Mouse (Mus musculus) left cerebral cortex, adult 11 months (tissue): ENCODE data around the gene Atg4d.
"Not testable (repeated sequence)": the region's sequence is repeated elsewhere in the genome, so short reads cannot be mapped to it uniquely, and the experiment has no call there.

Source experiments
- DNase-seq: peaks from one replicate; pipeline ENCODE4 v3.0.0; 2022; ENCODE audit warnings: low spot score

The Atg4d gene

GRCm38 (mm10) chr9:21265000-21265561, at the start of gene Atg4d:
TSS of gene Atg4d (plus strand) at chr9:21265293.
- peak; percentile 96 for DNase-seq

- DNase-seq, result no peak
These were observed 48.8 kb upstream of the Atg4d start for GRCm38 (mm10) chr9:21216050-21216841.

DNA sequence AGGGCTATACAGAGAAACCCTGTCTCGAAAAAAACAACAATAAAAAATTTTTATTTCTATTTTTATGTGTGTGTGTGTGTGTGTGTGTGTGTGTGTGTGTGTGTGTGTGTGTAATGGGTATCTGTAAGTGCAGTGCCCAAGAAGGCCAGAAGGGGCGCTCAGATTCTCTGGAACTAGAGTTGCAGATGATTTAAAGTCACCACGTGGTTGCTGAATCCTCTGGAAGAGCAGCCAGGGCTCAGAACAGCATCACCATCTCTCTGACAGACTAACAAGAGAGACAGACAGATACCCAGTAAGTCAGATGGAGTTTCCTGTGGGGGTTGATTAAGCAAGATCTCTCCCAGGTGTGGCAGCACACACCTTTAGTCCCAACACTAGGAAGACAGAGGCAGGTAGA, 45.3 kb upstream of the Atg4d start:
- DNase-seq, result no peak

DNA sequence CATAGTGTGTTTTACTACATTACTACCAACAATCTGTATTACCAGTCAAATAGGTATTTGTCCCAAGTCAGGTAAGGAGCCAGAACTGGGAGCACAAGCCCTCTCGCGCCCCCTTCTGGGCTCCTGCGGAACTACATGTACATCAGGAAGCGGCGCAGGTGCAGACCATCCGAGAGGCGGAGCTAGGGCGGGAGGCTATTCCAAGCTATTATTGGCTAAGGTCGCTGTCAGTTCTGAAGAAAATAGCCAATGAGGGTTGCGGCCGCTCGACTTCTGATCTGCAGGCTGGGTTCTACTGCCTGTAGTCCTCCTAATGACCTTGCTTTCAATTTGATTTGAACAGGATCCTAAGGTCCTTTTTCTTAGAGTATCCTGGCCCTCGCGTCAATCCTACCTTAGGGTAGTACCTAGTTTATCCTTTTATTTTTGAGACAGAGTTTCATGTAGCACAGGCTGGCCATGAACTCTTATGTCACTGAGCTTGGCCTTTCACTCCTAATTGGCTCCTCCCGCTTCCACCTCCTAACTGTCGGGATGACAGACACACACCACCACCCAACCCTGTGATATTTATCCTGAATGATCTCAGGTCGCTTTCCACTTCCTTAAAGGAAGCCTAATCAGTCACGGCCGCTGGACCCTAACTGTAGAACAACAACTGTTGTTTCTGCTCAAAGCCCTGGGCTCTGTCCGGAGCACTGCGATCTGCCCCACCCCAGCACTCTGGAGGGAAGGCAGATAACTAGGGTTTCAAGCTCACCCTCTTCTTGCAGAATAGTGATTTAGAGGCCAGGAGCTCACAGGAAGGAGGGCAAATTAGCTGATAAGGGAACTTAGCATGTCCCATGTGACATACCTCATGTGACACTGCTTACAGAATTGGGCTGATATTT, 44.4 kb upstream of the Atg4d start:
- peak; percentile 90 for DNase-seq

GRCm38 (mm10) chr9:21221383-21221929, 43.6 kb upstream of the Atg4d start:
- no peak for DNase-seq

- not testable (repeated sequence) for DNase-seq
These were observed 41.6 kb upstream of the Atg4d start for GRCm38 (mm10) chr9:21223490-21223889.

GRCm38 (mm10) chr9:21223906-21224305, 41.2 kb upstream of the Atg4d start:
- DNase-seq, result no peak

GRCm38 (mm10) chr9:21224576-21225414, 40.3 kb upstream of the Atg4d start:
- no peak for DNase-seq

GRCm38 (mm10) chr9:21225415-21225758, 39.7 kb upstream of the Atg4d start:
- DNase-seq, result no peak

DNA sequence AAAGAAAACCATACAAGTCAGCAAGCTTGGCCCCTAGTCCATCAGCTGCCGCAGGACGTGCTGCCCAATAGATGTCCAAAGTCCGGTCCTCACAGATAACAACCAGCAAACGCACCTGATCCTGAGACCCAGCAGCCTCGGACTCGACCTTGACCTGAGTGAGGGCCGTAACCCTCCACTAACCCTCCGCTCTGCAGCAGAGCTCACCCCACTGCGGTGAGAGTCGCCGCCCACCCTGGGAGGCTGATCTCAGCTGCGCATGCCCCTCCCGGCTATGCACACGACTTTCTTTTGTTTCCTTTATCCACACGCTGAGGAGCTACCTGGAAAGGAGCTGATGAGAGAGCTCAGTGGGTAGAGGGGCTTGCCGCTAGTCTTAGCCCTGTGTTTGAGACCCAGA, 37.8 kb upstream of the Atg4d start:
- no peak for DNase-seq

GRCm38 (mm10) chr9:21231551-21231950, 33.5 kb upstream of the Atg4d start:
- DNase-seq, result no peak

DNA sequence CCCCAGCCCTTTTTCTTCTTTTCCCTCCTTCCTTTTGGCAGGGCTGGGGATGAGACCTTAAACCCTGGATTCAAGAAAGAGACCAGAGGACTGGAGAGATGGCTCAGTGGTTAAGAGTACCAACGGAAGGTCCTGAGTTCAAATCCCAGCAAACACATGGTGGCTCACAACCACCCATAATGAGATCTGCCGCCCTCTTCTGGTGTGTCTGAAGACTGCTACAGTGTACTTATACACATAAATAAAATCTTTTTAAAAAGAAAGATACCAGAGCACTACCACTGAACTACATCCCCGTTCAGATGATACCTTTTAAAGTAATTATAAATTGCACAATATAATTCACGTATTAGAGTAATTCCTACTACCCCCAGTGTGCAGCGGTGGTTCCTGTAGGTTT, 32.2 kb upstream of the Atg4d start:
- no peak for DNase-seq

DNA sequence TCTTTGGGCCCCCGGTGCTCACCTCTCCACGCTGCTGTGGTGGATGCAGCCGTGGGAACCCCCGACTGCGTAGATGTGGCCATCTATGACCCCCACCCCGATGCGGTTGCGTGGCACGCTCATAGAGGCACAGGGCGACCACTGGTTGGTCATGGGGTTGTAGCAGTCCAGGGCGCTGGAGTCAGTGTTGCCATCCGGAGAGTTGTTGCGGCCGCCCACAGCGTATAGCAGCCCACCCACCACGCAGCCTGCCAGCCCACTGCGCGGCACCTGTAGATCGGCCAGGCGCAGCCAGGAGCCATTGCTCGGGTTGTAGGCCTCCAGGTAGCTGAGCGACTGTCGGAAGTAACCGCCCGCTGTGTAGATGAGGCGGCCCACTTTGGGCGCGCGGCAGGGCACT, 31.7 kb upstream of the Atg4d start:
- no peak for DNase-seq

- DNase-seq, result no peak
These were observed 31.3 kb upstream of the Atg4d start for GRCm38 (mm10) chr9:21233805-21234204.

DNA sequence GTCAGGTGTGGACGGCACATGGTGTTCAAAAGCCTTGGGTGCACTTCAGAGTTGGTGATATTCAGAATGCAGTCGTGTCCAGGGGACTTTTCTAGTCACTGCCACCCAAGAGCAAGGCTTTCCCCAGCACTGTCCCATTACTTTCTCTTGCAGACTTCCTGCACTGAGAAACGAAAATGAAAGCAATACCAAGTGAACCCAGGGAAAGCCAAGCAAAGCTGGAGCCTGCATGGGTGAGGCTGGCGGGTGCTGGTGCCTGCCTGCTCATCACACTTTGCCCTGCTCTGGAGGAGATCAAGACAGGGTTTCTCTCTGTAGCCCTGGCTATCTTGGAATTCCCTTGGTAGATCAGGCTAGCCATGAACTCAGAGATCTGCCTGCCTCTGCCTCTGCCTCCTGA, 29.8 kb upstream of the Atg4d start:
- DNase-seq, result no peak

DNA sequence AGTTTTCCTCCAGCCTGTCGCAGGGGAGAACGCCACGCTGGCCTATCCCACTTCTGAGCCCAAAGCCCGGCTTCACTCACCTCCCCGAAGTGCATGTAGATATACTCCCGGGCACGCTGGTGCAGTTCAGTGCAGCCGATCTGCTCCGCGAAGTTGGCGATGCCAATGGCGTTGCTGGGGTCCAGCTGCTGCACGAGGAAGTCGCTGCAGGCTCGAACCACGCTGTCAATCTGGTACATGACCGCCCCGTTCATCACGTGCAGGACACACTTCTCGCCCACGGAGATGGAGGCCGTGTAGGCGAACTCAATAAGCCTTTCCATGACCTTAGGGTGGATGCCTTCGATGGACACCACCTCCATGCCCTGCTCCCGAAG, 28.1 kb upstream of the Atg4d start:
- no peak for DNase-seq

DNA sequence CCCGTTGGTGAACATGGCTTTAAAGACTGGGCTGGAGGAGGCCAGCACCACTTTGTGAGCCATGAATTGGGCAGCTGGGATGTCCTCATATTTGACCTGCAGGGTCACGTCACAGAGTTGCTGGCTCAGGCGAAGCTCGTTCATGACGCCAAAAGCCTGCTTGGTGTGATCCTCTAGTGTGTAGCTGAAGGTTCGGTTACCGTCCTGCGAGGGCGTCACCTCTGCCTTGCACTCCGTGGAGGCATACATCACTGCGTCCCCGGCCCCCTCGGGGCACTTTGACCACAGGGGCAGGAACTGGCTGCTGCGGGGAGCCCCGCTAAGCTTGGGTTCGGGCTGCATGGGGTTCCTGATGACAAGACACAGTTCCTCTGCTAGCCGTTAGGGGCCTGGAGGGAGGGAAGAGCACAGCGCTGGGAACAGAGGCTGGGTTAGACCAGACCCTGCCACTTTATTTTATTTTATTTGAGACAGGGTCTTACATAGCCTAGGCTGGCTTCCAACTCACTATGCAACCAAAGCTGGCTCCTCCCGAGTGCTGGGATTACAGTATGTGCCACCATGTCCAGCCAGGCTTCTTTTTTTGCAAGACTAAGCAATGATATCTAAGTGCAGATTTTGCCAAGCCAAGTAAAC, 27.6 kb upstream of the Atg4d start:
- DNase-seq, result no peak

DNA sequence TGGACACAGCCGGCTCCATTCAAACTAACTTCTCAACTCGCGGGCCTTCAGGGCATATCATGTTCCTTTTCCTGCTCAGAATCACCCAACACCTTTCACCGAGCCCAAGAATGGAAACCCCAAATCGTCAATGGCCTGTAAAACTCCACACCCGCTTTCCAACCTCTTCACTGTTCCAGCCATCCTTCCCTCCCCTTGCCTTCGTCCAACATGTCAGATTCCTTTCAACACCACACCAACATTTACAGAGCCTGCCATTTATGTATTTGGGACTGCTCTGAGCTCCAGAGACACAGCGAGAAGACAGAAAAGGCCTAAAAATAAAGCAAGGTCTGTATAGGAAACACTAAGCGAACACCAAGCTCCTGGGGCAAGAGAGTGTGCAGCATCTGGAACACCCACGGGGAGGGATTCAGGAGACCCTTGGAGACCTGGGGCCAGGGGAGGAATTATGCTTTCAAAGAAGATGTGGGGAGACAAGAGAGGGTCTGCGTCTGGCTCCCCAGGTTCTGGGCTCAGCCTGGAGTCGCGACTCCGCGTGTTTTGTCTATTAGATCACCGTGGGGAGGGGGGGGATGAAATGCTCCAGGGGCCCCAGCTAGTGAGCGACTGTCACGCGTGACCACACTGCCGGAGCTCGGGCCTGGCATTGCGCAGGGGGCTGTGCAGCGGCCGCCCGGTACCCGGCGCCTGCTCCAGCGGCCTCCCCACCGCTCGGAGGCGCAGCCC, 26.9 kb upstream of the Atg4d start:
- no peak for DNase-seq

DNA sequence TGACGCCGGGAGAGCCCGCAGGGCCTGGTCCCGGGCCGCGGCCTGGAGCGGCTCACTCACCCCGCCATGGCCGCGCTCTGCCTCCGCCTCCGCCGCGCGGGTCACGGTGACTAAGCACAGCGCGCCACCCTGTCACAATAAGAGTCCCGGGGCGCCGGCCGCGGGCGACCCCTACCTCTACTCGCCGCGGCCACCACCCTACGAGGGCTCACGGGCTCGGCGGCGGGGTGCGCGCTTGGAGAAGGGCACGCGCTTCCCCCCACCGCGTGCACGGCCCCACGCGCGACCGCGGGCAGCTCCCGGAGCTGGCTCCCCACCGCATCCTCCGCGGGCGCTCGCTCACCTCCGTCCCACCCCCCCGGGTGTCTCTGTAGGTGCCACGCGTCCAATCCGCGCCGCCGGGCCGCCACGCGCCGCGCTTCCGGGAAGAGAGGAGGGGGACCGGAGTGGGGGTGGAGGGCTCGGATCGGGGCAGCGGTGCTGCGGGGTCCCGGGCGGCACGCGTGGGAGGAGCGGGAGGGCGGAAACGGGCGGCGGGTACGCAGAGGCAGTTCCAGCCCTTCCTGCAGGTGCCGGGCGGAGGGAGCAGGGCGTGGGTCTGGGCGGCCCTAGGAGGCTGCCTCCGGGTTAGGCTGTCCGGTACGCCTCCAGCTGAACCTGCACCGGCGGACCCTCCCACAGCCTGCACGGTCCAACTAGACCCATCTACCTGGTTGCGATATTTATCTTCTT, 26.2 kb upstream of the Atg4d start, which contains the start of gene Keap1:
Gene Keap1 (minus strand): TSS at position 629 of the 732 bp plus-strand sequence.
- DNase-seq, result no peak

GRCm38 (mm10) chr9:21239465-21239848, 25.6 kb upstream of the Atg4d start:
- no peak for DNase-seq
